Mouse (Mus musculus): ENCODE results near the gene Opa1. TPM values are rescaled to one million over a fixed set of nuclear protein-coding genes. Genes with fewer than 3 reads are reported as not detected.
A peak's percentile ranks its signal among the peaks of the same experiment; 100 is the strongest.

Opa1 gene
- polyA plus RNA-seq, 1 experiment from 2014 or later, result 49.6 TPM

- H3K4me2 ChIP-seq, result no peak overlapping the region
- no peak overlapping the region for H3K4me3 ChIP-seq (ENCODE audit: low read depth, low read length)
- ATAC-seq (ENCODE audit: low FRiP score) (no peak), DNase-seq (ENCODE audit: low spot score, missing footprints) (no peak)
- peaks cover 81% of the 10 kb centered on the region for H3K27me3 ChIP-seq (ENCODE audit: control insufficient read depth, insufficient read depth, low read length)
- no peak overlapping the region for H3K27ac ChIP-seq (ENCODE audit: low read depth, low read length)
- H3K4me1 ChIP-seq (ENCODE audit: control insufficient read depth, insufficient read depth, low read length), result peaks cover 11% of the 10 kb centered on the region
- H3K9me3 ChIP-seq (ENCODE audit: control insufficient read depth, low read length), result no peaks in the 10 kb centered on the region
- no peak overlapping the region for H3K9ac ChIP-seq (ENCODE audit: low read length)
- WGBS, result 89% methylated on average over 6 of the region's 6 CpGs
- H3K36me3 ChIP-seq (ENCODE audit: control insufficient read depth, insufficient read depth, low read length), result no peaks in the 10 kb centered on the region
Measured at GRCm38 (mm10) chr16:29663042-29663758, 84.1 kb downstream of the Opa1 start.

DNA sequence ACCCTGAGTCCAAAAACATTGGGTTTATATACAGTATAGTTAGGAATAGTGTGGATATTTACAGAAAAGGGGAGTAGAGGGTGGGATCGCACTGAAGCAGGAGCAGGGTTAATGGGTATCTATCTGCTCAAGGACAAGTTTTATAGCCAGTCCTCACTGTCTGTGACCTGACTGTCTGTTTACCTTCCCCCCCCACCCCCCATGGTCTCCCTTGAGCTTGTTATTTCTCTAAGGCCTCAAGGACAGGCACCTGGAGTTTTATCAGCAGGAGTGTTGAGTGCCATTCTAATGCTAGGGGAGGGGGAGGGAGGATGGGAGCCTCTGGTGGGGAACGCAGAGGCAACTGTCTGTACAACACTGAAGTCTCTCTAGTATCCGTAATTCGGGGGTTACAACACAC lies 85.3 kb downstream of the Opa1 start:
- H3K27me3 ChIP-seq (ENCODE audit: control insufficient read depth, insufficient read depth, low read length), result peaks cover 81% of the 10 kb centered on the region
- H3K9ac ChIP-seq (ENCODE audit: low read length), result no peak overlapping the region
- DNase-seq (ENCODE audit: low spot score, missing footprints) (no peak), ATAC-seq (ENCODE audit: low FRiP score) (no peak)
- no peaks in the 10 kb centered on the region for H3K36me3 ChIP-seq (ENCODE audit: control insufficient read depth, insufficient read depth, low read length)
- H3K4me1 ChIP-seq (ENCODE audit: control insufficient read depth, insufficient read depth, low read length), result peaks cover 8% of the 10 kb centered on the region
- H3K4me2 ChIP-seq, result no peak overlapping the region
- H3K27ac ChIP-seq (ENCODE audit: low read depth, low read length), result no peak overlapping the region
- no peaks in the 10 kb centered on the region for H3K9me3 ChIP-seq (ENCODE audit: control insufficient read depth, low read length)
- WGBS, result 57% methylated on average over 4 of the region's 4 CpGs
- H3K4me3 ChIP-seq (ENCODE audit: low read depth, low read length), result no peak overlapping the region

DNA sequence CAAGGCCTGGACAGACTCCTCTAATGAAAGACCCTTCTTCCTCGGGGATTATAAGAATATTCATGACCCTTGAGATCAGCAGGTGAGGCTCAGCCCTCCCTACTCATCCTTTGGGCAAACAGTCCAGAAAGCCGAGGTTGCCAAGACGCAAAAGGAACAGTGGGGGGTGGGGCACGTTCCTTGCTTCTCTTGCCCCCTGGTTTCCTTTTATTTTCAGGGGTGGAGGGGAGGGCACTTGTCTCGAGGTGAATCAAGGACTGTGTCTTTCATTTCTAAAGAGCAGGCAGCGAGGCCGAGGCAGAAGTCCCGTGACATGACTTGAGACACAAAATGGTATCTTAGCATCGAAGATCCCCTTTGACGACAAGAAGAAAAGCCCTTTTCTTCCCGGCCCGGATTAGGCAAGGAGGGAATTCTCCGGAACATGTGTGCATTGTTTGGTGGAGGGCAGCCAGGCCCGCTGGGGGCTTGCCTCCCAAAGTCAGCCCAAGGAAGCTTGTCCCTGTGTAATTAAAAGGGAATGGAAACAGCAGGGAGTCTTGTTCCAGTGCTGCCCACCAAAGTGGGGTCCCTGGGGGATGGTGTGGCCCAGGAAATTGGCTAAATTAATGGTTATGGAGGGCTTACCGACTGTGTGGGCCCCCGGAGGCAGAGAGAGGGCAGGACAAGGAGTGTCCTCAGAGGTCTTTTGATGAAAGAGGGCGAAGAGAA lies 88.0 kb downstream of the Opa1 start:
- 3% methylated on average over 17 of the region's 17 CpGs for WGBS
- peak; percentile 96 for DNase-seq (ENCODE audit: low spot score, missing footprints)
- Histone ChIP-seq H3K9ac (ENCODE audit: low read length) (no peak overlapping the region), H3K27me3 (ENCODE audit: control insufficient read depth, insufficient read depth, low read length) (peaks cover 79% of the 10 kb centered on the region), H3K4me1 (ENCODE audit: control insufficient read depth, insufficient read depth, low read length) (peaks cover 8% of the 10 kb centered on the region), H3K27ac (ENCODE audit: low read depth, low read length) (peak overlapping the region; percentile 33; the same call in 1 of the 2 replicates), H3K36me3 (ENCODE audit: control insufficient read depth, insufficient read depth, low read length) (no peaks in the 10 kb centered on the region), H3K4me3 (ENCODE audit: low read depth, low read length) (no peak overlapping the region), H3K9me3 (ENCODE audit: control insufficient read depth, low read length) (no peaks in the 10 kb centered on the region), H3K4me2 (peak overlapping the region; percentile 16; the same call in 1 of the 2 replicates)
- ATAC-seq (ENCODE audit: low FRiP score), result peak; percentile 85

DNA sequence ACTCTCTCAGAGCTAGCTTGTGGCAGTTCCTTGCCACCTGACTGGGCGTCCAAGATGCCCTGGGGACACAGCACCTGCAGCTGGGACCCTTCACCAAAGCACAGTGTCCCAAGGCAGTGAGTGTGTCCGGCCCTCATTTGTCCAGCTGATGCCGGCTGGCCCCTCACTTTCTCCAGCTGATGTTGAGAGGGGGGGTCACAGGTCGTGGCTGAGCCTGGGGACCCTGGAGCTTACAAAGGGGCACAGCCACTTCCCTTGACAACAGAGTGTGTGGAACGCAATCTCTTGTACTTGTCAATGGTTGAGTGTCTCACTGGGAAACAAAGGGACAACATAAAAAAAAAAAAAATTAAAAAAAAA lies 88.5 kb downstream of the Opa1 start:
- H3K4me3 ChIP-seq (ENCODE audit: low read depth, low read length), result no peak overlapping the region
- H3K4me1 ChIP-seq (ENCODE audit: control insufficient read depth, insufficient read depth, low read length), result peaks cover 8% of the 10 kb centered on the region
- no peak for DNase-seq (ENCODE audit: low spot score, missing footprints)
- H3K9ac ChIP-seq (ENCODE audit: low read length), result no peak overlapping the region
- peak; percentile 65 for ATAC-seq (ENCODE audit: low FRiP score)
- WGBS, result 6% methylated on average over 5 of the region's 5 CpGs
- 0 out of 2 replicates have a peak overlapping the region, but pooled peaks have one; percentile 26 for H3K27ac ChIP-seq (ENCODE audit: low read depth, low read length)
- H3K9me3 ChIP-seq (ENCODE audit: control insufficient read depth, low read length), result no peaks in the 10 kb centered on the region; the same call in 1 of the 2 replicates
- no peaks in the 10 kb centered on the region for H3K36me3 ChIP-seq (ENCODE audit: control insufficient read depth, insufficient read depth, low read length)
- peaks cover 79% of the 10 kb centered on the region for H3K27me3 ChIP-seq (ENCODE audit: control insufficient read depth, insufficient read depth, low read length)
- peak overlapping the region; percentile 16; the same call in 1 of the 2 replicates for H3K4me2 ChIP-seq

- Histone ChIP-seq H3K4me1 (ENCODE audit: control insufficient read depth, insufficient read depth, low read length) (peaks cover 8% of the 10 kb centered on the region), H3K9ac (ENCODE audit: low read length) (no peak overlapping the region), H3K27me3 (ENCODE audit: control insufficient read depth, insufficient read depth, low read length) (peaks cover 79% of the 10 kb centered on the region), H3K4me3 (ENCODE audit: low read depth, low read length) (no peak overlapping the region), H3K27ac (ENCODE audit: low read depth, low read length) (no peak overlapping the region), H3K9me3 (ENCODE audit: control insufficient read depth, low read length) (no peaks in the 10 kb centered on the region; the same call in 1 of the 2 replicates), H3K36me3 (ENCODE audit: control insufficient read depth, insufficient read depth, low read length) (no peaks in the 10 kb centered on the region), H3K4me2 (no peak overlapping the region)
- ATAC-seq (ENCODE audit: low FRiP score) (peak; percentile 54), DNase-seq (ENCODE audit: low spot score, missing footprints) (peak; percentile 86)
- 66% methylated on average over 12 of the region's 12 CpGs for WGBS
Measured at GRCm38 (mm10) chr16:29668451-29668850, 89.3 kb downstream of the Opa1 start.

DNA sequence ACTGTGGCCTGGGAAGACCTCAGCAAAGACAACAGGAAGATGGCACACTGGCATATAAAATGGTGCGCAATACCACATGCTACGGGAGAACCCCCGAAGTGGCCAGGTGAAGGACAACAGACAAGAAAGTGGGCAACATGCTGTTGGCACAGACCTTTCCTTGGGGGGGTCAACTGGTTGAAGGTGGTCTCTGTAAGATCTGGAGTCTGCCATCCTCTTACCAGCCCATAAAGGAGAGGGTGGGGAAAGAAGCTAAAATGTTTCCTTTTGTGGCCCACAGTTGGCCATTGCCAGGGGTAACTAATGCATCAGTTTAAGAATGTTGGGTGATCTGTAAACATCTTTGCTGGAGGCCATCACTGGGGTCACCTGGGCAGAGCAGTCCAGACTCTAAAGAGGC lies 91.7 kb downstream of the Opa1 start:
- WGBS, result 95% methylated on average over 3 of the region's 3 CpGs
- Histone ChIP-seq H3K4me2 (no peak overlapping the region), H3K4me3 (ENCODE audit: low read depth, low read length) (no peak overlapping the region), H3K27ac (ENCODE audit: low read depth, low read length) (no peak overlapping the region), H3K36me3 (ENCODE audit: control insufficient read depth, insufficient read depth, low read length) (no peaks in the 10 kb centered on the region), H3K9me3 (ENCODE audit: control insufficient read depth, low read length) (no peaks in the 10 kb centered on the region; the same call in 1 of the 2 replicates), H3K9ac (ENCODE audit: low read length) (no peak overlapping the region), H3K4me1 (ENCODE audit: control insufficient read depth, insufficient read depth, low read length) (peaks cover 8% of the 10 kb centered on the region), H3K27me3 (ENCODE audit: control insufficient read depth, insufficient read depth, low read length) (peaks cover 74% of the 10 kb centered on the region)
- ATAC-seq (ENCODE audit: low FRiP score), result no peak
- DNase-seq (ENCODE audit: low spot score, missing footprints), result peak; percentile 76

DNA sequence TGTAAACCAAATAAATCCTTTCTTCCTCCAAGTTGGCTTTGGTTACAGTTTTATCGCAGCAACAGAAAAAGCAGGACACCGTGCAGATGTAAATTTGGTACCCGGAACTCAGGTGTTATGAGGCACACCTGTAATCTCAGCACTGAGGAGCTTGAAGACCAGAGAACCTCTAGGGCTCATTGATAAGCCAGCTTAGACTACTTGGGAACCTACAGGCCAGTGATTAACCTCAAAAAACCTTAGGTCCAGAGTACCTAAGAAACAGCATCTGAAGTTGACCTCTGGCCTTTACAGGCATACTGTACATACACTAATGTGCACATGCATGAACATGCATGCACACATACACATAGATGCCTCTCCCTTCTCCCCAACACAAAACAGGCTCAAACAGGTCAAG lies 94.1 kb downstream of the Opa1 start:
- no peak overlapping the region for H3K4me2 ChIP-seq
- 96% methylated on average over 3 of the region's 3 CpGs for WGBS
- H3K4me1 ChIP-seq (ENCODE audit: control insufficient read depth, insufficient read depth, low read length), result no peaks in the 10 kb centered on the region
- DNase-seq (ENCODE audit: low spot score, missing footprints) (peak; percentile 69), ATAC-seq (ENCODE audit: low FRiP score) (no peak)
- H3K4me3 ChIP-seq (ENCODE audit: low read depth, low read length), result no peak overlapping the region
- H3K9me3 ChIP-seq (ENCODE audit: control insufficient read depth, low read length), result no peaks in the 10 kb centered on the region; the same call in 1 of the 2 replicates
- no peak overlapping the region for H3K27ac ChIP-seq (ENCODE audit: low read depth, low read length)
- H3K27me3 ChIP-seq (ENCODE audit: control insufficient read depth, insufficient read depth, low read length), result peaks cover 80% of the 10 kb centered on the region
- H3K9ac ChIP-seq (ENCODE audit: low read length), result no peak overlapping the region
- no peaks in the 10 kb centered on the region for H3K36me3 ChIP-seq (ENCODE audit: control insufficient read depth, insufficient read depth, low read length)

GRCm38 (mm10) chr16:29679607-29680006 lies 100.5 kb downstream of the Opa1 start:
- H3K9ac ChIP-seq (ENCODE audit: low read length), result no peak overlapping the region
- H3K27ac ChIP-seq (ENCODE audit: low read depth, low read length), result no peak overlapping the region
- ATAC-seq (ENCODE audit: low FRiP score) (no peak), DNase-seq (ENCODE audit: low spot score, missing footprints) (no peak)
- H3K4me2 ChIP-seq, result no peak overlapping the region
- peaks cover 60% of the 10 kb centered on the region for H3K27me3 ChIP-seq (ENCODE audit: control insufficient read depth, insufficient read depth, low read length)
- H3K9me3 ChIP-seq (ENCODE audit: control insufficient read depth, low read length), result no peaks in the 10 kb centered on the region
- peaks cover 15% of the 10 kb centered on the region for H3K4me1 ChIP-seq (ENCODE audit: control insufficient read depth, insufficient read depth, low read length)
- H3K4me3 ChIP-seq (ENCODE audit: low read depth, low read length), result no peak overlapping the region
- H3K36me3 ChIP-seq (ENCODE audit: control insufficient read depth, insufficient read depth, low read length), result no peaks in the 10 kb centered on the region
- 62% methylated on average over 5 of the region's 5 CpGs for WGBS

DNA sequence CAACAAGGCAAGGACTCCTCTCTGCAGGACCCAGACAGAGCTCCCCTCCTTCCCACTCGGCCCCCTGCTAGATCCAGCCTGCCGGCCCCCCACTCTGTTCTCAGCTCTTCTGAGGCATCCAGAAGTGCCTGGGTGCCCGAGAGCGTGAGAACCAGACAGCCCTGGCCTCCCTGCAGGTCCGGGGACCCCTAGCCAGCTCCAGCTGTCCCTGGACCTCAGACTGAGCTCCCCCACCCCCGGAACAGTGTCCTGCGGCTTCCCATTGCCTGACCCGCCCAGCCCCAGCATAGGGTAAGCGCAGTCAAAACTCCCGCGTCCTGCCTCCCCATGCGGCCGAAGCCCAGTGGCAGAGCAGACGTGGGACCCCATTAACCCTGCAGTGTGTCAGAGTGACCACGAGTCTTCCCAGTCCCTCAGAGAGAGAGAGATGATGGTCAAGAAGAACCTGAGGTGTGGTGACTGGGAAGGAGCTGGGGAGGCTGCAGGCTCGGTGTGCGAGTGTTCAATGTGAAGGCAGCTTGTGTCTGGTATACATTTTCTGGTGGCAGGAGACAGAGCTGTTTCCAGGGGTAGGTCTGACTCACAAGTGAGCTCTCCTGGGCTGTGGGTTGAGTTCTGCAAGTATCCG lies 101.5 kb downstream of the Opa1 start:
- no peak overlapping the region for H3K27ac ChIP-seq (ENCODE audit: low read depth, low read length)

More for the DNA sequence above, 101.5 kb downstream of the Opa1 start:
- no peak for ATAC-seq (ENCODE audit: low FRiP score)
- H3K4me1 ChIP-seq (ENCODE audit: control insufficient read depth, insufficient read depth, low read length), result peaks cover 15% of the 10 kb centered on the region
- 49% methylated on average over 18 of the region's 18 CpGs for WGBS
- peak; percentile 80 for DNase-seq (ENCODE audit: low spot score, missing footprints)
- H3K36me3 ChIP-seq (ENCODE audit: control insufficient read depth, insufficient read depth, low read length), result no peaks in the 10 kb centered on the region
- H3K9ac ChIP-seq (ENCODE audit: low read length), result no peak overlapping the region
- no peak overlapping the region for H3K4me3 ChIP-seq (ENCODE audit: low read depth, low read length)
- no peak overlapping the region for H3K4me2 ChIP-seq
- no peaks in the 10 kb centered on the region for H3K9me3 ChIP-seq (ENCODE audit: control insufficient read depth, low read length)
- H3K27me3 ChIP-seq (ENCODE audit: control insufficient read depth, insufficient read depth, low read length), result peaks cover 67% of the 10 kb centered on the region
